Mouse (Mus musculus) E14TG2a.4 (cell line): ENCODE results near the gene Ttn.
A peak's percentile ranks its signal among the peaks of the same experiment; 100 is the strongest.

ENCODE experiments used
- H3K27me3 ChIP-seq: 2 replicates; pipeline ENCODE4 v1.6.1; 2014; ENCODE audit warnings: low read length, control low read depth; ENCODE audit not compliant: insufficient read depth
- H3K36me3 ChIP-seq: 2 replicates; pipeline ENCODE4 v1.6.1; 2014; ENCODE audit warnings: low read length, control low read depth; ENCODE audit not compliant: insufficient read depth
- H3K4me1 ChIP-seq: replicated peaks from 2 replicates; pipeline ENCODE4 v1.6.1; 2014; ENCODE audit warnings: low read depth, low read length, control low read depth
- H3K4me3 ChIP-seq: replicated peaks from 2 replicates; pipeline ENCODE4 v1.5.1; 2014; ENCODE audit warnings: mild to moderate bottlenecking, low read length
- H3K9me3 ChIP-seq: 2 replicates; pipeline ENCODE4 v1.6.1; 2014; ENCODE audit warnings: low read length, control low read depth
- CTCF ChIP-seq: conservative IDR thresholded peaks from 2 replicates; pipeline ENCODE4 v1.5.1; 2014; ENCODE audit warnings: low read length
- NANOG ChIP-seq: IDR thresholded peaks from 2 replicates; pipeline ENCODE4 v1.6.1; 2014; ENCODE audit warnings: borderline replicate concordance, low read length, mixed read lengths
- POU5F1 ChIP-seq: IDR thresholded peaks from 2 replicates; pipeline ENCODE4 v1.6.1; 2014; ENCODE audit warnings: low read length, borderline replicate concordance

The Ttn gene

GRCm38 (mm10) chr2:76665531-76665930, 316.8 kb downstream of the Ttn start:
- Histone ChIP-seq H3K36me3 (peaks cover 8% of the 10 kb centered on the region; the same call in 1 of the 2 replicates), H3K9me3 (no peaks in the 10 kb centered on the region), H3K4me1 (no peaks in the 10 kb centered on the region), H3K27me3 (no peaks in the 10 kb centered on the region), H3K4me3 (no peak overlapping the region)
- no peak for TF ChIP-seq POU5F1
- no peak for TF ChIP-seq NANOG
- no peak for TF ChIP-seq CTCF

DNA sequence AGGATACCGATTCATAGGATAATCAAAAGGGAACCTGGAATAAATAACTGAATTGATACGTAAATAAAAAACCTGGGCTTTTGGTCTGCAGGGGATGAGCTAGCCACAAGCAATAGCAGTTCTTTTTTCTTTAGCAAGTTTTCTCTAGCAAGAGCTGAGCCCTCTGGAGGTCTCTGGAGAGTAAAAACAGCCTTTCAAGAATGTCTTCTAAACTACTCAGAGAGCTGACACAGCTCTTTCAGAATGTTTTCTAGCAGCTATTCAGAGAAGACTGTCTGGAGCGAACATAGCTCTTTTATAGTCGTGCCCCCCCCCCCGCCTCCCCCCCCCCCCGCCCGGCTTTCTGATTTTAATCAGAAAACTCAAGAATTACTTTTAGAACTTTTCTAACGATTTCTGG, 322.9 kb downstream of the Ttn start:
- peaks cover 4% of the 10 kb centered on the region; the same call in 1 of the 2 replicates for H3K4me1 ChIP-seq
- peaks cover 3% of the 10 kb centered on the region; the same call in 1 of the 2 replicates for H3K36me3 ChIP-seq
- TF ChIP-seq CTCF = no peak
- no peak for TF ChIP-seq NANOG
- no peak for TF ChIP-seq POU5F1
- H3K9me3 ChIP-seq = peaks cover 8% of the 10 kb centered on the region; the same call in 1 of the 2 replicates
- no peaks in the 10 kb centered on the region for H3K27me3 ChIP-seq
- H3K4me3 ChIP-seq = no peak overlapping the region

GRCm38 (mm10) chr2:76658551-76658950, 323.8 kb downstream of the Ttn start:
- H3K4me1 ChIP-seq = peaks cover 4% of the 10 kb centered on the region; the same call in 1 of the 2 replicates
- no peak overlapping the region for H3K4me3 ChIP-seq
- H3K27me3 ChIP-seq = no peaks in the 10 kb centered on the region
- H3K9me3 ChIP-seq = peaks cover 8% of the 10 kb centered on the region; the same call in 1 of the 2 replicates
- no peaks in the 10 kb centered on the region for H3K36me3 ChIP-seq
- no peak for TF ChIP-seq NANOG

- TF ChIP-seq CTCF (peak; percentile 58), NANOG (no peak)
- no peaks in the 10 kb centered on the region for H3K27me3 ChIP-seq
- H3K36me3 ChIP-seq = no peaks in the 10 kb centered on the region
- H3K4me1 ChIP-seq = peaks cover 4% of the 10 kb centered on the region; the same call in 1 of the 2 replicates
- H3K9me3 ChIP-seq = peaks cover 8% of the 10 kb centered on the region; the same call in 1 of the 2 replicates
- H3K4me3 ChIP-seq = no peak overlapping the region
Measured at GRCm38 (mm10) chr2:76655982-76656381, 326.4 kb downstream of the Ttn start.

DNA sequence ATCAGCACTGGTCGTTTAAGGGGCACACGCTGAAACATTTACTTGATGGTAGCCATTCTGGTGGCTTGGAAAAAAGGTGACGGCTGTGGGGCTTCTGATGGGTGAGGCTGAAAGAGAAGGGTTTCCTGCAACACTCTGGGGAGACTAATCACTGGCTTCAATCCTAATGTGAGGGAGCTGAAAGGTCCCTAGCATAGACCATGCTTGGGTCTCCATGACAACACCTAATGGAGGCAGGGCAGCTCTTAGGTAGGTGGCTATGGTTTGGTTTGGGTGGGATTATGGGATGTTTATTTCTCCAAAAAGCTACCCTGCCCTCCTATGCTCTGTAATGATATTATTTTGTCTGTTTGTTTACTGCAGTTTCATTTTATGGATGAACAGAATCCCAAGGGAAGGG, 326.9 kb downstream of the Ttn start:
- H3K9me3 ChIP-seq = peaks cover 8% of the 10 kb centered on the region; the same call in 1 of the 2 replicates
- no peak overlapping the region for H3K4me3 ChIP-seq
- no peak for TF ChIP-seq CTCF
- no peak for TF ChIP-seq NANOG
- no peak for TF ChIP-seq POU5F1
- no peaks in the 10 kb centered on the region for H3K36me3 ChIP-seq
- peaks cover 4% of the 10 kb centered on the region; the same call in 1 of the 2 replicates for H3K4me1 ChIP-seq
- no peaks in the 10 kb centered on the region for H3K27me3 ChIP-seq

- no peak for TF ChIP-seq NANOG
- TF ChIP-seq POU5F1 = no peak
- no peak for TF ChIP-seq CTCF
- H3K9me3 ChIP-seq = peaks cover 8% of the 10 kb centered on the region; the same call in 1 of the 2 replicates
- peaks cover 4% of the 10 kb centered on the region; the same call in 1 of the 2 replicates for H3K4me1 ChIP-seq
- H3K36me3 ChIP-seq = no peaks in the 10 kb centered on the region
- H3K27me3 ChIP-seq = no peaks in the 10 kb centered on the region
- H3K4me3 ChIP-seq = no peak overlapping the region
Measured at GRCm38 (mm10) chr2:76654646-76655045, 327.7 kb downstream of the Ttn start.
